Mouse (Mus musculus) ZHBTc4 (cell line): ENCODE data around the gene Nrxn3.

Source experiments
- DNase-seq: peaks from one replicate; pipeline ENCODE4 v3.0.0-alpha.2; 2011; ENCODE audit warnings: low read depth, low spot score

Nrxn3 gene

DNA sequence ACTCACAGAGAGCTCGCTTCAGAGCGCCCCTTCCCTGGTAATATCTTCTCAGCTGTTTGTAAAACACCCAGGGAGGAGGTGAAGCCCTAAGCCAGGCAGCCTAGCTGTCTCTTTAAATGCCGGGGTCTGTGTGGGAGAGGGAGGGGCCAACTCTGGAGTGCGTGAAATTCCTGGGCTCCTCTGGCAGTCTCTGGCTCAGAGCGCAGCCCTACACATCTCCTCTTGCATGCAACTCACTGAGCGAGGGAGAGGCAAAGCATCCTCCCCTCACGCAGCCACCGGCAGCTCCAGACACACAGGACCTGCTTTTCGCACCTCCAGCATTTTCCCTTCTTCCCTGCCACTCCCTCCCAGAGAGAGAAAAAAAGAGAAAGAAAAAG lies at the start of gene Nrxn3:
Nrxn3 (plus strand) TSS at position 186 of the 380 bp plus-strand sequence.
- peak; percentile 56 for DNase-seq

DNA sequence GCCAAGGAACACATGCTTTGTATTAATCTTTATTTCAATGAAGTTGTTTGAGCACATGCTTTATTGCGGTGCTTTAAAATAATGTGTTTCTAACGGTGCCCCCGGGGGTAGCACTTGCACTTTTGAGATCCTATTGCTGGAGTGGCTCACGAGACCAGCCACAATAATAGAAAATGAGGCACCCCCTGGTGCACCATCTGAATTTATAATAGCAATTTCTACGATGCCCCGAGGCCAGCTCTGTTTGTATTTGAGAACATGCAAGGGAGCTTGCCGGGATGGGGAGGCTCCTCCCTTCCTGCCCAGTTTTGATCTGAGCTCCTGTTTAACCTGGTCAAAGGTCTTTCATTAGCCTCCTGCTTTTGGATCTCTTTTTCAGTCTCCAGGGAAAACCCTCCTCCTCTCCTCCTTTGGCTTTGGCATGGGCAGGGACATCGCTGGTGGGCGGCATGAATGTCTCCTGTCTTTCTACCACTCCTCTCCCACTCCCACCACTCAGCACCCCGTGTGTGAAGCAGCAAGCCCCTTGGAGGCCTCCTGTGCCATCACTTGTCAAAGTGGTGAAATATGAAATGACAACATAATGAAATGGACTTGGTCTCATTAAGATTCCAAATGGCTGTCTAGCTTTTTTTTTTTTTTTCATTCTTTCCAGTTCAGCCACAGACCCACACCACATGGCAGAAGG lies 18.4 kb upstream of the Nrxn3 start:
- DNase-seq = no peak

DNA sequence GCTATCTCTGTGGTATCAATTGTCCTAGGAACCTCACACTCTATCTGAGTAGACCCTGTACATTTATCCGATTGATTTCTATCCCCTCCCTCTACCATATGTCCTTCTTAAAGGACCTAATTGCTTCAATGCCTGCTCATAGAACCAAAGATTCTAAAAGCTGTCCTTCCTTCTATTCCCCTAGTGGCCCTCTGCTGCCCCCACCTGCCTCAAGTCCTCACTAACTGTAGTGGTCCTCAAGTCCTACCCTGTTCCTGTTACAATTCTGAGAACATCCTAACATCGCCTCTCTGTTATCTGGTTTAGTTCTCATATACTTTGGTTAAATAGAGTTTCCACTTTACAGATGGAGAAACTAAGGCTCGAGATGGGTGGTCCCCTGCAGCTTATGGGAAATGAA lies 16.7 kb upstream of the Nrxn3 start:
- no peak for DNase-seq

DNA sequence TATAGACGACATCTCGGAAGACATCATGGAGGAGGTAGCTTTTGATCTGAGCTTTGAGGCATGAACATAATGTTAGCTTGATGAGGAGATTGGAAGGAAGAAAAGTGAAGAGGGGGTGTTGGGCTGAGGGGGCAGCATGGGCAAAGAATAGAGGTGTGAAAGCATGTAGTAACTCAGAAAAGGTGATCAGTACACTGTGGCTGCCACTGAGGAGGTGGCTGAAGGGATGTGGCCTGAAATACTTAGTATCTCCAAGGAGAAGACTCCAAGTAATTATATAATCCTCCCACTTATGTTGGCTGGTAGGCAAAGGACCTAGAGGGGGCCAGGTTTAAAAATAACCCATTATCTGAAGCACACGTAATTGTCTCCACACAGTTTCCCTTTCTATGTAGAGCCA lies 14.9 kb upstream of the Nrxn3 start:
- no peak for DNase-seq

DNA sequence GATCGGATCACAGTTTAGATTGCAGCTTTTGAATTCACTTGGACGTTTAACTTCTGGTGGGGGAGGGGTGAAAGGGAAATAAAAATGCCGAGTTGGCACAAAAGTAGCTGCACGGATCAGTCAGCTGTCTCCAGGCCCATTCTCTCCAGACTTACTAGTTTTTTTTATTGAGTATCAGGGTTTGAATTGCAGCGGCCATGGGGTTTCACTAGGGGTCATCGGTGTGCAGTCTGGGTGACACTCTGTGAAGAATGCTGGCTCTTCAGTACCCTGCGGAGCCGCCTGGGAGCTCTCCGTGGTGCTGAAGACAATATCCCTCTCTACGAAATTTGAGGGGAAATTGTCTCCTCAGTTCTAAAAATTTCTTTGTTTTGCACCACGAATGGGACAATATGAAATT lies 13.5 kb upstream of the Nrxn3 start:
- DNase-seq = peak; percentile 83

DNA sequence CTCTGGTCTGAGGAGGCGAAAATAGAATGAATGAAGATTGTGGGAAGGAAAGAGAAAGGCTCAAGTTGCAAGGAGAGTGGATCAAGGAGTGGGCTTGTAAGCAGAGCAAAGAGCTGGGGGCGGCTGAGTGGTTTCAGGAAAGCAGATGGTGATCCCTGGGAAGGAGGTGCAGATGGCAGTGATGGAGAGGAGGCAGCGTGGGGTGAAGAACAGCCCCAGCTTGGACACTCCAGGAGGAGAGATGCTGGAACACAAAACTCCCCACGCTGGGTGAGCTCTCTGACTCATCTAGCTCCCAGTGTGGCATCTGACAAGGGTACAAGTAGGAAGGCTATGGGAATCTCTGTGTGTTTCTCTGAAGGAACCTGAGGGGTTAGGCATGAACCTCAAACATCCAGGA lies 9.2 kb upstream of the Nrxn3 start:
- no peak for DNase-seq

DNA sequence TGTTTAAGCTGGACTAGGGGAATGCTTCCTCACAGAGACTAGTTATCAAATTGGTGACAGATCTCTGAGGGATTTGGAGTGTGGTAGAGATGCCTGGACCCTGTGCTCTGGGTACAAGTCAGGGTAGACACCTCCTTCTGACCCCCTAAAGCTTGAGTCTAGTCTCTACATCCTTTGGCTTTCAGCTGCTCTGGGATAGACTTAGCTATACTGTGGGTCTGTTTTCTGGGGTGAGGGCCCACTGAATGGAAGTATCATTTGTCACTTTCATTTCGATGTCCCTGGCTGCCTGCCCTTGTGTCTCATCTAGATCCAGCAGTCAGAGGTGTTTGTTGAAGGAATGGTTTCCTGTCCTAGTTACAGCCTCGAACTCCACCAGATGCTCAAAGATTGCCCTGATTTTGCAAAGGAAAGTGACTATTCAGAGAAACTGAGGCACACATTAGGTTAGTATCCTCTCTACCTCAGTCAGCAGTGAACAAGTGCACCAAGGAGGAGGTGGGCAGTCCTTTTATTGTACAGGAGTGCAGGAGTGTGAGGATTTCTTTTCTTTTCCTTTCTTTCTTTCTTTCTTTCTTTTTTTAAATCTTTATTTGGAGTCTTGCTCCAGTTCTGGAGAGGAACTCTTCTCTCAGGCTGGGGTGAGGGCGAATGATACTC lies 515 bp upstream of the Nrxn3 start:
- no peak for DNase-seq

DNA sequence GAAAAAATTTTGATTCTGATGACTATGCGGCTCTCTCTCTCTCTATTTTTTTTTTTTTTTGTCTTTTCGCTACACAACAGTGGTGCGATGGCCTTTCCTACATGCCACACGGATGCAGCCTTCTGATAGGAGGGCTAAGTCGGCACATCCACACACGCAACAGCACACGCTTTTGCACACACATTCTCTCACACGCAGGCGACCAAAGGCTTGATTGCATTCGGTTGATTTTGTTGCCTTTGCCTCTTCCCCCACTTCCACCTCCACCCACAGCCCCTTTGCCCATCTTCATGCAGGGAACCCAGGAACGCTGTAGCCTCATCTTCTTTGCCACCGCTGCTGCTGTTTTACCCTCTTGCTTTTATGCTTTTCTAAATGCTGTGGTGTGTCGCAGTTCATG lies 3.6 kb downstream of the Nrxn3 start:
- DNase-seq = no peak

DNA sequence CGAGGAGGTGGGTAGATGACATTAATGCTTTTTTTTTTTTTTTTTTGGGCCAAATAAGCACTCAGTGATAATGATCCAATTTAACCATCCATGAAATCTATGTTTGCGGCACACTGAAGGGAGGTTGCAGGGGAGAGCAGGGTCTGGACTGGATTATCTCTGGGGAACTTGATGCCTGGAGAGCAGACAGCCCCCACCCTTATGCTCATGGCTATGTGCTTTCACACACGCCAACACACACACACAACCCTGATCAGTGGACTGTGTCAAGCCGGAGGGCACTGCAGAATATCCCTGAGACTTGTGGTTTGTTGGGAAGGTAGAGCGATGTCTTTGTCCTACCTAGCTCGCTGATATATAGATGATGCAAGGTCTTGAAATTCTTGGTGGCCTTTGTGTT lies 4.1 kb downstream of the Nrxn3 start:
- no peak for DNase-seq

DNA sequence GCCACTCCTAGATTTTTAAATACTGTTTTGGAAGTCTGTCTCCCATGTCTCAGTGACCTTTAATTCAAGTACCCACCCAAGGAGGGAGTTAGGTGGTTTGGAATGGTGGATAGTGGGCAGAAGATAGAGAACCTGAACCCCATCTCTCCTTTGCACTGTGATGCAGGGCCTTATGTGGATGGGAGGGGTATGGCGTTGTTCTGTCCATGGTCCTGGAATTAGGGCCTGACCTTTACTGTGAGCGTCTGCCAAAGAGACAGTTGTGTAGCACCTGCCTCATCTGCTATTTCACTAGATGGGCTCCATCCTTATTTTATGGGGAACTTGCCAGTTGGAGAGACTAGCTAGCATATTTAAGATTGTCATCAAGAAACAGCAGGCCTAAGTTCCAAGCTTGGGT lies 8.0 kb downstream of the Nrxn3 start:
- peak; percentile 3 for DNase-seq

DNA sequence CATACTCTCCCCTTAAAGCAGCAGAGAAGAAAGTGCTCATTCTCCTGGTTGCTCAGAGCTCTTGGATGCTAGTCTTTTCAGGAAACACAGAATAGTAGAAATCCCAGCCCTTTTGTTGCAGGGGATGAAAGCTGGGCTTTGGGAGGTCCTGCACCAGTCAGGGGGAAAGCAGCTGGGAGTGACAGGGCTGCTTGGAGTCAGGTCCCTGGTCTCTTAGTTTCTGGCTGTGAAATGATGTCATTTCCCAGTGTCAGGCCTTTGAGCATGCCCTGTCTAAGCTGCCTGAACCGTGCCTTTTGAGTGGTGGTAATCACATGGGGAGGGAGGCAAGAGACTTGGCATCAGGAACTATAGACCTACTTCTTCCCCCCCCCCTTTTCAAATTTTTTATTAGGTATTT lies 12.4 kb downstream of the Nrxn3 start:
- no peak for DNase-seq

DNA sequence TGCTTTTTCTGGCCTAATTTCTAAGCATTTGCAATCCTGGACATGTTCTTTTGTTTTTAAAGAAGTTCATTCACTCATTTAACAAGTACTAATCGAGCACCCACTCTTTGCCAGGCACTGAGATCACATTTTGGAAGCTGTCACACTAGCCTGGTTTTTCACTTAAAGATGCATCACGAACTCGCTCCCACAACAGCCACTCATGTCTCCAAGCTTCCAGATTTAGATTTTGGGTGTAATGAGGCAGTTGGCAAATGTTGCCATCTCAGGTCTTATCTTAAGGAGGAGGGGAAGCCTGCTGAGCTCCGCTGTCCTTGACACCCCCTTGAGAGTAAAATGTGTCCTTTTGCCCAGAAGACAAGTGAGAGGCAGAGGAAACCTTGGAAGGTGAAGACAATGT lies 14.4 kb downstream of the Nrxn3 start:
- no peak for DNase-seq

DNA sequence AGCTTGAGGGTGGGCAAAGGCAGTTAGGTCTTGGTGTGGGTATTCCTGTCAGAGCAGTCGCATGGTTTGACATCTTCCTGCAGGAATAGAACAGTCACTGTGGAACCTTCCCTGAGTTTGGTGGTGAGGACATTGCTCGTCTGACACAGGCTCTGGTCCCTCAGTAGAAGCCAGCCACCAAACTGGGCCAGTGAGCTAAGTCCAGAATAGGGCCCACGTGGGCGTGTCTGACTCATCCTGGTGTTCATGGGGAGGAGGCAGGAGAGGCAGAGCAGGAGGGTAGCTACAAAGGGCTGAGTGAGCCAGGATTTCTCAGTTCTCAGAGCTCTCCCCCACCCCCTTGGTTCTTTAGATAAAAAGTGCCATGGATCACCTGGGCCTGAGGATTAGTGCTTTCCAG lies 15.9 kb downstream of the Nrxn3 start:
- no peak for DNase-seq

DNA sequence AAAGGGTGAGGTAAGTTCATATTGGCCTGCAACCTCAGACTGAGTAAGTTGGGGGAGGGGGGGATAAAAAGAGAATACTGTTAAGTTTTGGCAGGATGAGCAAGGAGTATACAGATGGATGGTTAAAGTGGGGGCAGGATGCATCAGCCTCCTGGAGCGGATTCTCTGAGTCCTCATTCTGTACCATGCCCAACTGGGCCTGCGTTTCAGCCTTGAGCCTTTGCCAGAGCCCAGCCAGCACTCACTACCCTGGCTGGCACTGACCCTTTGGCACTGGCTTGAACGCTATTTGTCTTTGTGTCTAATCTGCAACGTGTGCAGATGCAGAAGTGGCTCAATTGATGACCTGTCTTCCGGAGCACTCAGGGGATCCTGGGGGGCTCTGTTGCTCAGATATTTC lies 24.1 kb downstream of the Nrxn3 start:
- DNase-seq = no peak

DNA sequence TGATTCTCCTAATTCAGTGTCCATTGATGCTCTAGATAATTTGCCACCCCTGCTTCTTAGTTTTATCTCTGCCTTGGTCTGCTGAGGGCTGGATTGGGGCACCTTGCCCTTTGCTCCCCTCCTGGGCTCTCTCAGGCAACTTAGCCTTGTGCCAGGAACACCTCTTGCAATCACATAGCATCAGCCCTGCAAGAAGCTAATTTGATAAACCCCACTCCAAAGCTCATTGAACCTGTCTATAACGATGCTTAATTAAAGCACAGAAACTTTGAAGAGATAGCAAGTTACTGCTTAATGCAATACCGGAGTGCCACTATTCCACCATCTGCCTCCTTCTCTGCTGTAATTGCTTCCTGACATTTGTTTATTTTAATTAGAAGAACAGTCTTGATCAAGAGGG lies 42.1 kb downstream of the Nrxn3 start:
- no peak for DNase-seq

DNA sequence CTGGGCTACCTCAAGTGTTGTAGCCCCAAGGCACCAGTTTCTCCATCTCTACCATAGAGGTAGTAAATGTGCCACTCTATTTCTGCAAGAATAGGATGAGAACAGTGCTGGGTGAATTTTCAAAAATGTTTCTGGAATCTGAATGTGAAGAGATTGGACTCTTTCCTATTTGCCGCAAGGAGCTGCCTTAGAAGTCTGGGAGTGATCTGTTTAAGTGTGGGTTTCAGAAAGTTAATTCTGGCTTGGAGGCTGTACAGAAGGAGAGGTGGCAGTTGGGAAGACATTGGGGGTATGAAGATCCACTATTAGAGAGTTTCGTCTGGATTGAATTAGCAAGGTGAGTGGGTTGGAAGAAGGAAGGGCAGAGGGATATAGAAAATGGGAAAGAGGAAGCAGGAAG lies 52.0 kb downstream of the Nrxn3 start:
- DNase-seq = no peak

DNA sequence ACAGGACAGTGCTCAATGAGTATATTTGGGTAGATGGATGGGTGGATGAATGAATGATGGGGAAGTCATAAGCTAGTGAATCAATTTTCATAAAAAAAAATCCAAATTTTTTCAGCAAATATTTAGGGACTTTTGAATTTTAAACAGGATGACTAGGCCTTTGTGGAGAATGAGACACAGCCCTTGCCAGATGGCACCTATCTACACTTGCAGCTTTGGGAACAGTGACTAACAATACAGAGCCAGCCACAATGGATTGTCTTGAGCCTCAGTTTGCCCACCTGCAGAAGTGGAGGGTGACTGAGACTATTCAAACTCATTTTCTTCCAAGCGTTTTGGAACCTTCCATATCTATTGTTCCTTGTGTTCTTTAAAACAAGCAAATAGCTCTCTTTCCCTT lies 55.4 kb downstream of the Nrxn3 start:
- no peak for DNase-seq

DNA sequence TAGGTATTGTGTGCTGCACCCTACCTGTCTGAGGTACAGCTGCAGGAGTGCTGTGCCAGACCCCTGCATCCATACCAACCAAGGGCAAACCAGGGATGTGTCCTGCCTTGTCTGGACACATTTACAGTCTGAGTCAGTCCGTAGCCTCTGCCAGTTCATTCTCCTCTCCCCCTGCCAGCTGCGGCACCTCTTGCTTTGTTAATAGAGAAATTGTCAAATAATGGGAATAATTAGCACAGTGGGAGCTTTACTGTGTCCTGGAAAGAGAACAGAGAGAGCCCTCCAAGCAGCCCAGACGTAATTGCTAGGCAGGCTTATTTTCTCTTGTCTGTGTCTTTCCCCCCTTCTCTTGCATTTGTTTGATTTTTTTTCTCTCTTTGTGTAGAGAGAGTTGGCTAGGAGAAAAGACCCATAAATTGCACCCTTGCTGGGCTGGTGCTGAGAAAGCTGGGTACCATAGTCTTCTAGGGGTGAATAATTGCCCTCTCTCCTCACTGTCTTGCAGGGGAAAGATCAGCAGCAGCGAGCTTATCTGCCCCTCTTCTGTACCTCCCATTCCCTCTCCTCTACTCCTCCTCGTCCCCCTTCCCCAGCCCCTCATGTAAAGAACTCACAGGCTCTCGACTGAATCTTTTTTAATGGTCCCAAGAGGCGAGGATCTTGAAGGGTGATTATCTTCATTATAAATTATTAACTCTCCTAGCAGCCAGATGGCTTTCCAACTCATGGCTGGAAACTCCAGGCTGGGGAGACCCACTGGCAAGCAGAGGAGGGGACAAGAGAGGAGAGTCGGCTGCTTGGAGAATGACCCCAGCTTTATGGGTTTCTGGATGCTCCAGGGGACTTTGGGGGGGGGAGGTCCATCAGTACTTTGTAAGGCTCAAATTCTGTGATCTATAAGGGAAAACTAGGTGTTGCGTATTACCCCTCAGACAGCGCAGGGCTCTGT lies 61.8 kb downstream of the Nrxn3 start:
- DNase-seq = no peak

DNA sequence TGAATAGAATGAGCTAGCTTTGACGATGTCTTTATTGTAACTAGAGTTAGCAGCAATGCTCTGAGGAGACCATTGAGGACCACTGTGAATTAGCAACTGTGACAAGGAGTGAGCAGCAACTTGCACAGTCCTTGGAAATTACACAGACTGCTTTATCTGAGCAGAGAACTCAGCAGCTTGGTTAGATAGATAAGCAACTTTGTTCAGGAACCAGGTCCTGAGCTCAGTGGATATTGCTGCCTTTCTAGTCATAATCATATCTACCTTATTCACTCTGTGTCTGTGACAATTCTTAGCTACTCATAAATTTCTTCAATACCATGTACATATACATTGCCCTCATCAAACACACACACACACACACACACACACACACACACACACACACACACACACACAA lies 70.6 kb downstream of the Nrxn3 start:
- no peak for DNase-seq

DNA sequence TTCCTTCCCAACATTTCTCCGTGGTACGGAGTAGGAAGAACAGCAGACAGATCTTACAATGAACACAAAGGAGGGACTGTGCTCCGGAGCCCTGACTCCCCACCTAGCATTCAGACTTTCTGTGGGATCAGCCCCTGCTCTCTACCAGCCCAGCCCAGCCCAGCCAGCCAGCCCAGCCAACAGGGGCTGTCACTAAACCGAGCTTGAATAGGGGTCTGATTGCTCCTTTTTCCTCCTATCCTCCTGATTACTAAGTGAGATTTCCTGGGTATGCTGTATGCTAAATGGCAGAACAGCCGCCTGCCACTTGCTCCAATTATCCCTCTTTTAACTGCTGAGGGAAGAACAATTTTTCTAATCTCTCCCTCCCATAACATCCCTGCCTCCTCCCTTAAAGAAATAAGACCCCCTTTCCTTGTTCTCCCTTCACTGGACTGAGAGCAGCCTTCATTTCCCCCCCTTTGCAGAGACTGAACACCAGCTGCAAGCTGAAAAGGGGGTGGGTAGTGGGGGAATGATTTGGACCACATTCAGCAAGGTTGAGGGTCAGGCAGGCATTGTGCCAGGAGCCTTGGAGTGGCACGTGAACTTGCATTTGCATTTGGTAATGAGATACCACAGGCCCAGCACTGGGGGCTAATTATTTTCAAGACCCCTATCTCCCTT lies 78.4 kb downstream of the Nrxn3 start:
- DNase-seq = no peak

DNA sequence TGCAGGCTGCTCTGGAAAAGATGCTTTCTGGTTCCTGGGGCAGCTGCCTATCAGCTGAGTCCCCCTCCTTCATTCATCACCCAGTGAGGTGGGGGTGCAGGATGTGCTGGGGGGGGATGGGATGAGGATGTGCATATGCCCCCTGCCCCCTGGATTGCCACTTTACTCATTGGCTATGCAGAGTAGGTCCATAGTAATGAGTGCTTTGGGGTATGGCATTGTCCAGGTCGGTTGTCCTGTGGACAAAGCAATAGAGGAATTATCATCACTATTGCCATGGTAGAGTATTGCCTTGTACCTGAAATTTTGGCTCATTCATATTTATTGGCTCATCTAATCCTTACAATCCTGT lies 79.0 kb downstream of the Nrxn3 start:
- no peak for DNase-seq

DNA sequence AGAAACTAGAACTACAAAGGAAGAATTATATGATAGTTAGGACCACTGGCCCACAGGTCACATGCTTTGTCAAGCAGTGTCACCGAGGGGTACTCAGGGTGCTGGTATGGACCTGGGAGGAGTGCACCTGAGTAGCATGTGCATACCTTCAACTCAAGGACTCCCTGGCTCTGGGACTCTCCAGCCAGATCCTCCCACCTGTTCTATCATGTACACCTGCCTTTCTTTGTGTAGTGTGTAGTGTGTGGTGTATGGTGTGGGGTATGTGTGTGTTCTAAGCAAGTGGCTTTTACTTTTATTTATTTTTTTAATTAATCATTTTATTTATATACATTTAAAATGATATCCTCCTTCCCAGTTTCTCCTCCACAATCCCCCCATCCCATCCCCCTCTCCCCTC lies 86.3 kb downstream of the Nrxn3 start:
- no peak for DNase-seq
